Mouse (Mus musculus): ENCODE results near the gene Ppp1cc.

DNA sequence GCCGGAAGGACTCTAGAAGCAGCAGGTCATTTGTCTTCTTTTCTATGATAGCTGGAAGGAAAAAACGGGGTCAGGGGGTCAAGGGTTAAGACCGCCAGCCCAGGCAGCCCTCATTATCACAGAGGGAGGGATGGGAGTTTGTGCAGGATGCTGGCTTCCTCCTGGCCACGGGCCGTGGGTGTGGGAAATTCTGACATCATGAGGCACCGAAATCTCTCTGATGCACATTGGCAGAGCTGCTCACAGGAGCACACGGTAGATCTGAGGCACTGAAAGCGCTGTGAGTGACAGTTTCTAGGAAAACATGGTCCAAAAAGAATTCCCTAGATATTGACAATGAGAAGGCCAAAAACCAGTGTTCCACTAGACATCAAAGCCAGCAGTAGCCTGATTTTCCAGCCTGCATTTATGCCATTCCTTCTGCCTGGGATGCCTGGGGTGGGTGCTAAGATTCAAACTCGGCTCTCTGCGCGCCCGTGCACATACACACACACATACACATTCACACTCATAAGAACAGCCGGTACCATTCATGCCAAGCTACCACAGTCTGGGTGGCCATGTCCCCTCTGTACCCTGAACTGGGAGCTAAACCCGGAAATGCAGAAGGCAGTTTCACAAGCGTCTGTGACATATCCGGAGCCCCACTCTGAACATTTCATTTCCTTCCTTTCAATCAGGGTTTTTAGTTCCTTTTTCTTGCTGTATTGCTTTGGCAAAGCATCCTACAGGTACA lies 48.6 kb upstream of the Ppp1cc start:
- TF ChIP-seq ZC3H11A (IDR thresholded peaks at IDR 0.05; ENCODE audit: borderline replicate concordance, low read depth, low read length) (no peak), CHD2 (IDR thresholded peaks at IDR 0.05; ENCODE audit: low read depth, low read length) (no peak), HCFC1 (IDR thresholded peaks at IDR 0.05; ENCODE audit: borderline replicate concordance, insufficient read depth, low read length) (no peak)
